Mouse (Mus musculus): ENCODE results near the gene Megf11.

DNA sequence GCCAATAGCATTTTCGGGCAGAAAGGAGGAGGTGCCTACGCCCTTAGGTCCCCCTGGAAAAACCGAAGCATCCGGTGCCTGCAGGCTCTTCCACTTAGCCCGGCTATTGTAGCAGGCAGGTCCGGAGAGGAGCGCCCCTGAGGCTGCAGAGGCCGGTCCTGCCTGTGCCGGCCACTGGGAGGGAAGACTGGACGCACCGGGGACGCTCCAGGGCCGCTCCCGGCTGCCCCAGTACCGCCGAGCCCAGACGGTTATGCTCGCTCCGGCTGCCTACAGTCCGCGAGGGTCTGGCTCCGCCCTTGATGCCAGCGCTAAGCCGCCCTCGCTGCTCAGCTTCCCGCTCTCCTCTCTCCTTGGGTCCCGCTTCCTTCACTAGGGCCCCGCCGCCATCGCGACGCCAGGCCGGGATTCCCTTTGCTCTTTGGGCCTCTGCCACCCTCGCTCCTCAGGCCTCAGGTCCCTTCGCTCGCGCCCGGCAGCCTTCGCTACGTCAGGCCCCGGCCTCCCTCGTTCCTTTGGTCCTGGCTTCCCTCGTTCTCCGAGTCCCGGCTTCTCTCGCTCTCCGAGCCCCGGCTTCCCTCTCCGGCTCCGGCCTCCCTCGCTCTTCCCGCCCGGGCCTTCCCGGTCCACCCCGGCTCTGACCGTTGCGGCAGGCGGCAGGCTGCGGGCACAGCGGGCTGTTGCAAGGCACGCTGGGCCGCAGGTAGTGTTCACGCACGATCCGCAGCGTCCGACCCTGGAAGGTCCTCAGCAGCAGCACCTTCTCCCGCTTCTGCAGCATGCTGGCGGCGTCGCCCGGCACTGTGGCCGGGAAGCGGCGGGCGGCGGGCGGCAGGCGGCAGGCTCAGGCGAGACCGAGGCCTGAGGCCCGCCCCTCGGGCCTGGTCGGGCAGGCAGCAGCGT lies 44.8 kb upstream of the Megf11 start:
- TF ChIP-seq CTCF (IDR thresholded peaks at IDR 0.05; ENCODE audit: extremely low read depth, insufficient read depth, low read length) (no peak), POLR2A (IDR thresholded peaks at IDR 0.05; ENCODE audit: extremely low read depth, insufficient read depth, low read length) (peak; percentile 33)
